Mouse (Mus musculus): ENCODE measurements around the gene Tdrd9. TPM values are rescaled to one million over a fixed set of nuclear protein-coding genes. Genes with fewer than 3 reads are reported as not detected.

Tdrd9 gene
- polyA plus RNA-seq, 1 experiment from 2014 or later = 0.16 TPM

DNA sequence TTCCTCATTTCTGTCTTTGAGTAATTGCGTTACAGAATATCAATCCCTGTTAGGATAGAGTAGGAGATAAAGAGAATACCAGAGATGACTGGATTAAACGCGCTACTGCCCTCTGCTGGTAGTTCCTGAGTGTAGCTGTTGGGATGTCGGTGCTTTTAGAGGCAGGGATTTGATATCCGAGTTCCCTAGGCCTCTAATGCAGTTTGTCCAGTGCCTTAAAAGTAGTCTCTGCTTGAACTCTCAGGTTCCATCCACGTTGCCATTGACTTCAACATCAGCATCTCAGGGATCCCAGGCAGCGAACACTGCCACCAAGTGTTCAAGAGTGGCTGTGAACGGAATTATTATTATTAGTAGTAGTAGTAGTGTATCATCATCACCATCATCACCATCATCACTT lies 29.9 kb downstream of the Tdrd9 start:
- Histone ChIP-seq H3K4me2 (ENCODE audit: low read depth, low read length) (no peak overlapping the region), H3K27me3 (ENCODE audit: control insufficient read depth, insufficient read depth, low read length) (no peaks in the 10 kb centered on the region), H3K9ac (ENCODE audit: low read length) (no peak overlapping the region), H3K27ac (ENCODE audit: low read length) (no peak overlapping the region), H3K36me3 (ENCODE audit: control insufficient read depth, insufficient read depth) (no peaks in the 10 kb centered on the region), H3K4me3 (ENCODE audit: low read length) (no peak overlapping the region), H3K4me1 (ENCODE audit: control insufficient read depth, insufficient read depth, low read length) (no peaks in the 10 kb centered on the region), H3K9me3 (replicated peaks; ENCODE audit: control insufficient read depth, low read length) (no peaks in the 10 kb centered on the region)
- 19% methylated on average over 8 of the region's 8 CpGs for WGBS
- no peak for ATAC-seq (replicated peaks; ENCODE audit: extremely low read depth, insufficient read depth, low FRiP score)

DNA sequence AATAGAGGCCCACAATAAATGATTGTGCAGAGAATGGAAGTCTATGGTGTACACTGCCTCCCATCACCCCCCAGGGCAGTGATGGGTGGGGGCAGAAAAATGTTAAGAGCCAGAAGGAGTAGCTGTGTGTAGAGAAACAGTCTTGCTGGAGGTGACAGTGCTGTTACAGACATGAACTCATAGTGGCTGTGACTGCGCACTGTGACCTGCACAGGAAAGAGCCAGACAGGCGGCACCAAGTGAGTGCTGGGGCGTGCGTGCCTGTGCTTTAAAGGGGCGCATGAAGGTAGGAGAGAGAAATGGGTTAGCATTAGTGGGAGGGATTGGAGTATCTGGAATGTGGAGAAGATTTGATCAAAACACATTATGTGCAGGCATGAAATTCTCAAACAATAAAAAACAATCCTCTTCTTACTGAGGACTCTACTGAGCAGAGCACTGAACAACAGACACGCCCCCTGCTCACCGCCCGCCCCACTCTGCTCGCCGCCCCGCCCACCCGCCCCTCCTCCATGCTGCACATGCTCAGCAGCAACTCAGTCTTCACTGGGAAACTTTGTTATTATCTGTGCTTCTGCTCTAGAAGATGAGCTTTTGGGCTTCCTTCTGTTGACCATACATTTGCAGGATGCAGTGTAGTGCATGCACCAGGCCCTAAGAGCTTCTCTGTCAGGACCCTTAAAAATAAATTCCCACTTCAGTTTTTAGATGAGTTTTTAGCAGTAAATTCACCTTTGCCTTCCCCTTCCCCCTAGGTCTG lies 41.3 kb downstream of the Tdrd9 start:
- no peak for ATAC-seq (replicated peaks; ENCODE audit: extremely low read depth, insufficient read depth, low FRiP score)
- H3K4me2 ChIP-seq (ENCODE audit: low read depth, low read length) = peak overlapping the region; percentile 13; the same call in 1 of the 2 replicates
- no peaks in the 10 kb centered on the region for H3K36me3 ChIP-seq (ENCODE audit: control insufficient read depth, insufficient read depth)
- no peak overlapping the region for H3K27ac ChIP-seq (ENCODE audit: low read length)
- H3K4me1 ChIP-seq (ENCODE audit: control insufficient read depth, insufficient read depth, low read length) = no peaks in the 10 kb centered on the region
- no peak overlapping the region for H3K9ac ChIP-seq (ENCODE audit: low read length)
- H3K9me3 ChIP-seq (replicated peaks; ENCODE audit: control insufficient read depth, low read length) = no peaks in the 10 kb centered on the region
- WGBS = 51% methylated on average over 12 of the region's 12 CpGs
- no peak overlapping the region for H3K4me3 ChIP-seq (ENCODE audit: low read length)
- no peaks in the 10 kb centered on the region for H3K27me3 ChIP-seq (ENCODE audit: control insufficient read depth, insufficient read depth, low read length)

DNA sequence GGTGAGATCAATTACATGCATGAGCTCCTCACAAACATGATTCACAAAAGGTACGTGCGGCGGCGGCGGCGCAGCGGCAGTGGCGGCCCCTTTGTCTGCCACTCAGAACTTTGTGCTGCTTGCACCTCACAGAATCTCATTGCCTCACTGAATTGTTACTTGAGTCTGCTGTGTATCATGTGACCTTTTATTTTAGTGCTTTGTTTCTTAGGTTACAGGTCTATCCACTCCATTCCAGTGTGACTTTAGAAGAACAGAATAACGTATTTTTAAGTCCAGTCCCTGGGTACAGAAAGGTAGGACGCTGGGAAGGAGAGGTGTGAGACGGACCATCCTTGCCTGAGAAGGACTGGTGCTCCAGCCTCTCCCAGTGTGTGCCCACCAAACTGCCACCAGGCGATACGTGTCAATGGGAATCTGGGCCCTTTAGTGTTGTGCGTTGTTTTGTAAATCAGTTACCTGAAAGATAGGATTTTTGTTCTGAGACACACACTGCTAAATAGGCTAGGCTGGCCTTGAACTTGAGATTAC lies 42.0 kb downstream of the Tdrd9 start:
- WGBS = 47% methylated on average over 14 of the region's 14 CpGs
- Histone ChIP-seq H3K36me3 (ENCODE audit: control insufficient read depth, insufficient read depth) (no peaks in the 10 kb centered on the region), H3K4me2 (ENCODE audit: low read depth, low read length) (peak overlapping the region; percentile 13; the same call in 1 of the 2 replicates), H3K4me1 (ENCODE audit: control insufficient read depth, insufficient read depth, low read length) (no peaks in the 10 kb centered on the region), H3K9ac (ENCODE audit: low read length) (no peak overlapping the region), H3K27me3 (ENCODE audit: control insufficient read depth, insufficient read depth, low read length) (no peaks in the 10 kb centered on the region), H3K27ac (ENCODE audit: low read length) (no peak overlapping the region), H3K9me3 (replicated peaks; ENCODE audit: control insufficient read depth, low read length) (no peaks in the 10 kb centered on the region), H3K4me3 (ENCODE audit: low read length) (no peak overlapping the region)
- ATAC-seq (replicated peaks; ENCODE audit: extremely low read depth, insufficient read depth, low FRiP score) = no peak

DNA sequence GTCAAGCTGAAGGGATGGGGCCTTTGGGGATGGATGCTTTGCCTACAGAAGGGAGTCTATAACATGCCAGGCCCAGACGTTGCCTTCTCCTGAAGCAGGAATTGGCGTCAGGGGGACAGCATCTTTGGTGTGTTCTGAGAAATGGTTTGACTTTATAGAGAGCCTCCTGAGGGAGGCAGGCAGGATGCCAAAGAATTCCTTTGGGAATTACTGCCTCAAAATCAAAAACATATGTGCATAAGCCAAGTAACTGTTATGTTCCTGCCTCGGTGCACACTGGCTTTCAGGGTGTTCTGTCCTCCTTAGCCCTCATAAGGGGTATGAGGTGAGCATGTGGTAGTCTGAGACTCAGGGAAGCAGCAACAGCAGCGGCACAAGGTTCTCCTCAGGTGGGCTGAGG lies 45.0 kb downstream of the Tdrd9 start:
- Histone ChIP-seq H3K27ac (ENCODE audit: low read length) (no peak overlapping the region), H3K9ac (ENCODE audit: low read length) (no peak overlapping the region), H3K9me3 (replicated peaks; ENCODE audit: control insufficient read depth, low read length) (peaks cover 7% of the 10 kb centered on the region), H3K27me3 (ENCODE audit: control insufficient read depth, insufficient read depth, low read length) (no peaks in the 10 kb centered on the region), H3K4me2 (ENCODE audit: low read depth, low read length) (no peak overlapping the region), H3K4me3 (ENCODE audit: low read length) (no peak overlapping the region), H3K4me1 (ENCODE audit: control insufficient read depth, insufficient read depth, low read length) (no peaks in the 10 kb centered on the region), H3K36me3 (ENCODE audit: control insufficient read depth, insufficient read depth) (no peaks in the 10 kb centered on the region)
- WGBS = 72% methylated on average over 4 of the region's 4 CpGs
- no peak for ATAC-seq (replicated peaks; ENCODE audit: extremely low read depth, insufficient read depth, low FRiP score)

DNA sequence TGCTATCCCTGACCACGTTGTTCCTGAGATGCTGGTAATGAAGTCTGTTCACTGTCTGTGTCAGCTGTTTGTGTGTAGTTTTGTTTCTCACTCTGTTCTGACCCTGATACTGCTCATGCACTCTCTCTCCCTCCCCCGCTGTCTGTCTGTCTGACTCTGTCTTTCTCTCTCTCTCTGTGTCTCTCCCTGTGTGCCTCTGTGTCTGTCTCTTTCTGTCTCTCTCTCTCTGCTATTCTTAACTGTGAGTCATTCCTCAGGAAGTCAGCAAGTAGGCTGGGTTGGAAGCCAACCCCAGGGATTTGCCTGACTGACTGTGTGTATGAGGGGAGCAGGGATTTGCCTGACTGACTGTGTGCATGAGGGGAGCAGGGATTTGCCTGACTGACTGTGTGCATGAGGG lies 51.9 kb downstream of the Tdrd9 start:
- Histone ChIP-seq H3K4me2 (ENCODE audit: low read depth, low read length) (no peak overlapping the region), H3K27me3 (ENCODE audit: control insufficient read depth, insufficient read depth, low read length) (no peaks in the 10 kb centered on the region), H3K36me3 (ENCODE audit: control insufficient read depth, insufficient read depth) (no peaks in the 10 kb centered on the region), H3K4me3 (ENCODE audit: low read length) (no peak overlapping the region), H3K9me3 (replicated peaks; ENCODE audit: control insufficient read depth, low read length) (peaks cover 14% of the 10 kb centered on the region), H3K9ac (ENCODE audit: low read length) (no peak overlapping the region), H3K4me1 (ENCODE audit: control insufficient read depth, insufficient read depth, low read length) (no peaks in the 10 kb centered on the region), H3K27ac (ENCODE audit: low read length) (no peak overlapping the region)
- no peak for ATAC-seq (replicated peaks; ENCODE audit: extremely low read depth, insufficient read depth, low FRiP score)
- 66% methylated on average over 2 of the region's 2 CpGs for WGBS

DNA sequence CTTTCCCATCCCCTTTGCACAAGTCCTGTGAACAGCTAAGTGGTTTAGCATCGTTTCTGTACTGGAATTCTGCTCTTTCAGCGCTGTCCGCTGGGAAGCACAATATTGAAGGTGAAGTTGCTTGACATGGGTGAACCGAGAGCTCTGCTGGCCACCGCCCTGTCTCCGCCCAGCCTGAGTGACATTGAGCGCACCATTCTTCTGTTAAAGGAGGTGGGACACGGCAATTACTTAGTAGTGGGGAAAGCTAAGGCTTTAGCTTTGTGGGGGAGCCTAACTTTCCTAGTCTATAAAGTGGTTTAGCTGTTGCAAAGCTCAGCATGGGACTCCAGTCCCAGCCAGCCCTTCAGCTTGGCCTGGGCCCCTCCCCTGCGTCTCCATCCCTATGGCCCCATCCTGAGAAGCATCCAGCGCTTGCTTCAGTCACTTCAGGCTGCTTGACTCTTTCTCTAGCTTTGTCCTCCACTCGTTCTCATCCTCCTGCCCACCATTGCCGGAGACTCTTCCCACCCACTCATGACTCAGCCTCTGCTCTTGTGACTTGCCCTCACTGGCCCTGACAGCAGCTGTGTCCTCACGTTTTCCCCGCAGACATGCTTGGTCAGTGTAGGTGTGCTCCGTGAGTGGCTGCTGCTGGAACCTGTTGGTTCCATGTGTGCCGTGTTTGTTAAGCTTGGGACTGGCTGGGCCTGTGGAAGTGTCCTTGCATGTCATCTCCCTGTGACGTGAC lies 53.4 kb downstream of the Tdrd9 start:
- Histone ChIP-seq H3K27me3 (ENCODE audit: control insufficient read depth, insufficient read depth, low read length) (no peaks in the 10 kb centered on the region), H3K4me1 (ENCODE audit: control insufficient read depth, insufficient read depth, low read length) (no peaks in the 10 kb centered on the region), H3K27ac (ENCODE audit: low read length) (no peak overlapping the region), H3K4me2 (ENCODE audit: low read depth, low read length) (no peak overlapping the region), H3K9ac (ENCODE audit: low read length) (no peak overlapping the region), H3K4me3 (ENCODE audit: low read length) (no peak overlapping the region), H3K9me3 (replicated peaks; ENCODE audit: control insufficient read depth, low read length) (peaks cover 14% of the 10 kb centered on the region), H3K36me3 (ENCODE audit: control insufficient read depth, insufficient read depth) (no peaks in the 10 kb centered on the region)
- WGBS = 79% methylated on average over 17 of the region's 17 CpGs
- no peak for ATAC-seq (replicated peaks; ENCODE audit: extremely low read depth, insufficient read depth, low FRiP score)

DNA sequence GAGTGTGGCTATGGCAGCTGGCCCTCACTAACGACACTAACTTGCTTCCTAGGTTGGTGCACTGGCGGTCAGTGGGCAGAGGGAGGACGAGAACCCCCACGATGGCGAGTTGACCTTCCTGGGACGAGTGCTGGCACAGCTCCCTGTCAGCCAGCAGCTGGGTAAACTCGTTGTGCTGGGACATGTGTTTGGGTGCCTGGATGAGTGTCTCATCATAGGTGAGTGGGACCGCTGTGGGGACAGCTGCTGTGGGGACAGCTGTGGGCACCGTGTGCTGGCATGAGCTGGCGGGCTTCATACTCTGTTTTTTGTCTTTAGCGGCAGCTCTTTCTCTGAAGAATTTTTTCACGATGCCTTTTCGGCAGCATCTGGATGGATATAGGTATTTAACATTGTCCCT lies 54.1 kb downstream of the Tdrd9 start:
- Histone ChIP-seq H3K27ac (ENCODE audit: low read length) (no peak overlapping the region), H3K4me1 (ENCODE audit: control insufficient read depth, insufficient read depth, low read length) (no peaks in the 10 kb centered on the region)
- ATAC-seq (replicated peaks; ENCODE audit: extremely low read depth, insufficient read depth, low FRiP score) = no peak

DNA sequence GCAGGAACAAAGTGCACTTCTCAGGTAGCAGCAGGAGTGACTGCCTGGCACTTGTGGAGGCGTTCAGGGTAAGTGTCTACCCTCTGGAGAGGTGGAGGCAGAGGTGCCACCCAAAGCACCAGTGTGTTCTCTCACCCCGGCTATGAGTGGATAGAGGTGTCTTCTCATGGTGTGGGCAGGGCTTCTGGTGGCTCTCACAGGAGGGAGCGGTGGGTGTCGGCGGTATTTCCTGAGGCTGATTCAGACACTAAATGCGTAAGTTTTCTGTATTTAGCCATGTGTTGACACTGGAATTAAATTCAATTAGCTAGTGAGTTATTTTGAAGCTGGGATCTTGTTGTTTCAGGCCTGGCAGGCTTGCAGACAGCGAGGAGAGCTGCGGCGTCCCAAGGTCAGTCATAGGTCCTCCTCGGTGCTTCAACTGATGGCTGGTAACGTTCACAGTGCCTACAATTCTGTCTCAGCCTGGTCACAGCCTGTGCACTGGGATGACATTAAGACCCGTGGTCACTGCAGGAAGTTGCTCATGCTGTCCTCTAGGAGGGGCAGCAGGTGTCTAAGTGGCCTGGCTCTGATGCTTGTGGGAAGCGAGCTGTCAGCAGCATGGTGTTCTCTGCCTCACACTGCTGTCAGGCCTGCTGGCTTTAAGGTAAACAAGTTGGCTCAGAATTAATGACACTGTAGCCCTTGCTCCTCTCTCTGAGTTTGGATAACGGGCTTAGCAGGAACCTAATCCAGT lies 54.7 kb downstream of the Tdrd9 start:
- WGBS = 62% methylated on average over 14 of the region's 14 CpGs
- no peaks in the 10 kb centered on the region for H3K27me3 ChIP-seq (ENCODE audit: control insufficient read depth, insufficient read depth, low read length)
- ATAC-seq (replicated peaks; ENCODE audit: extremely low read depth, insufficient read depth, low FRiP score) = no peak
- no peaks in the 10 kb centered on the region for H3K4me1 ChIP-seq (ENCODE audit: control insufficient read depth, insufficient read depth, low read length)
- no peak overlapping the region for H3K9ac ChIP-seq (ENCODE audit: low read length)
- no peak overlapping the region for H3K4me2 ChIP-seq (ENCODE audit: low read depth, low read length)
- H3K4me3 ChIP-seq (ENCODE audit: low read length) = no peak overlapping the region
- H3K27ac ChIP-seq (ENCODE audit: low read length) = no peak overlapping the region
- H3K9me3 ChIP-seq (replicated peaks; ENCODE audit: control insufficient read depth, low read length) = peaks cover 6% of the 10 kb centered on the region
- H3K36me3 ChIP-seq (ENCODE audit: control insufficient read depth, insufficient read depth) = no peaks in the 10 kb centered on the region

More for the DNA sequence above, 54.1 kb downstream of the Tdrd9 start:
- Histone ChIP-seq H3K9me3 (replicated peaks; ENCODE audit: control insufficient read depth, low read length) (peaks cover 10% of the 10 kb centered on the region), H3K27me3 (ENCODE audit: control insufficient read depth, insufficient read depth, low read length) (no peaks in the 10 kb centered on the region), H3K4me3 (ENCODE audit: low read length) (no peak overlapping the region), H3K4me2 (ENCODE audit: low read depth, low read length) (no peak overlapping the region), H3K9ac (ENCODE audit: low read length) (no peak overlapping the region), H3K36me3 (ENCODE audit: control insufficient read depth, insufficient read depth) (no peaks in the 10 kb centered on the region)
- WGBS = 86% methylated on average over 13 of the region's 13 CpGs
